Mouse (Mus musculus) CH12F3 (cell line): Measurements from ENCODE around the gene Gm49403.

Source experiments
- in situ Hi-C: fragments of 300-500 bp; cut with MboI; formaldehyde crosslinking; loops from 2 replicates; pipeline ENCODE4 v1.14.3; 2020; ENCODE audit warnings: low sequenced_read_pairs

Gene Gm49403

DNA sequence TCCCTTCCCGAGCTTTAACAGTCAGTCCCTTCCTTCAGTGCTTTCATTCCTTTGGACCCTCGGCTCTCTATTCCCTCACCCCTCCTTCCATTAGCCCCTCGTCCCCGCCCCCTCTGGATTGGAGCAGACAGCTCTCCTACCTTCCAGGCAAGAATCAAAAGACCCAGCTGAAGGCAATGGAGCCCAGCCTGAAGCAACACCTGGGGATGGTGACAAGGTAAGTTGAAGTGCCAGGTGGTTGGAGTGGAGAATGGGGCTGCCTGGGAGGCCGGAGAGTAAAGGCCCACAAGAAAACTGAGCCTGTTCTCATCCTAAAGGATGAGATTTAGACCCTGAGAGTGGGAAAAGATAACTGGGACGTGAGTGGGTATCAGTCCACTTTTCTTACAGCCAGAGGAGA is 24.8 kb downstream of the Gm49403 start:
- in situ Hi-C loops = no loop called here

DNA sequence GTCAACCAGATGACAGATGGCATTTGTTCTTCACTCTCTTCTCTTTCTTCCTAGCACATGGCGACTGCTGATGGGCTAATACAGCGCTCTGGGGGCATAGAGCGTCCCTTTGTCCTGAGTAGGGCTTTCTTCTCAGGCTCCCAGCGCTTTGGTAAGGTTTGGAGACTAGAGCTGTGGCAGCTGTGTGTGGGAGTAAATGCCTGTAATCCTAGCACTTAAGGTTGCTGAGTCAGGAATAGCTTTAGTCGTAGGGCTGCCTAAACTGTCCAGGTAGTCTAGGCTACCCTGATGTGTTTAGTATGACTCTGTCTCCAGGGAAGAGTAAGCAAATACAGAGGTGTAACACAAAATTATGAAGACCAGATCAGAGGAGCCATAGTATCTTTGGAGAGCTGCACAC is 28.1 kb downstream of the Gm49403 start:
- in situ Hi-C loops = no loop called here

DNA sequence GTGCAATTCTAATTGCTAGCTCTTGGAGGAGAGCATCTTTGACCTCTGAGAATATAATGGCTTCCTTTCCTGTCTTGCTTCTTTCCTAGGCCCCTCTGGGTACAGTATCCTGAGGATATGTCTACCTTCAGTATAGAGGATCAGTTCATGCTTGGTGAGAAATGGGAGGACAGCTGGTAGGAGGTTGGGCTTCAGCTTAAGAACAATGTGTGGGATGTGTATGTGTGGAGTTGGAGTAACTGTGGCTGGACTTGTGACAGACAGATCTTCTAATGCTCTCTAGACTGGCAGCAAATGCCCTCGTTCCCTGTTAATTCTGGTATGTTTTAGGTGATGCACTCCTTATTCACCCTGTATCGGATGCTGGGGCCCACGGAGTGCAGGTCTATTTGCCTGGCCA is 30.5 kb downstream of the Gm49403 start:
- in situ Hi-C loops = no loop called here

DNA sequence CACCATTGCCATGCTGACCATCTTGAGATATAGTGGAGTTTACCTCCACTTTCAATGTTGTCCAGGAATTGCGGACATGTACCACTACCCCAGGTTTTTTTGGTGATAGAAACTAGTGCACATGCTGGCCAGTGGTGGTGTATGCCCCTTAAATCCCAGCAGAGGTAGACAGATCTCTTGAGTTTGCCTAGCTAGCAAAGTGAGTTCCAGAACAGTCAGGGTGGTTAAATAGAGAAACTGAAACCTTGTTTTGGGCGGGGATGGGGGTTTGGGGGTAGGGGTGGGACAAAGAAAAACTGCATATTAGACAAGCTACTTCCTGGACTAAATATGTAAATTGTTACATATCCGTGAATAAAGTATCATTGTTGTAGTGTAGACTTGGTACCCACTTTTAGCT is 35.3 kb downstream of the Gm49403 start:
- in situ Hi-C loops = no loop called here

DNA sequence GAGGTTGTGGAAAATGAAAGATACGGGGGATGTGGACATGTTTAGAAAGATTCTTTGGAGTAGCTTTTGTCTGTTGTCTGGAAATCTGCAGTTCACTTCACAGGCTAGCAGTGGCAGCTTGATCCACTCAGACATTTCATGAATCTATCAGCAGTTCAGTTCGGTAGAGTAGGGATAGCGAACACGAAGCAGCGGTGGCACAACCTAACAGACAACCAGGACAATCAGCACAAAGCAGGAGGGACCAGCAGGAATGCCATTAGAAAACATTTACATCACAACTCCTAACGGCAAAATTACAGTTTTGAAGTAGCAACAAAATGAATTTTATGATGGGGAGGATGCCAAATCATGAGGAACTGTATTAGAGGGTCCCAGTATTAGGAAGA is 35.9 kb downstream of the Gm49403 start:
- in situ Hi-C loops = no loop called here

DNA sequence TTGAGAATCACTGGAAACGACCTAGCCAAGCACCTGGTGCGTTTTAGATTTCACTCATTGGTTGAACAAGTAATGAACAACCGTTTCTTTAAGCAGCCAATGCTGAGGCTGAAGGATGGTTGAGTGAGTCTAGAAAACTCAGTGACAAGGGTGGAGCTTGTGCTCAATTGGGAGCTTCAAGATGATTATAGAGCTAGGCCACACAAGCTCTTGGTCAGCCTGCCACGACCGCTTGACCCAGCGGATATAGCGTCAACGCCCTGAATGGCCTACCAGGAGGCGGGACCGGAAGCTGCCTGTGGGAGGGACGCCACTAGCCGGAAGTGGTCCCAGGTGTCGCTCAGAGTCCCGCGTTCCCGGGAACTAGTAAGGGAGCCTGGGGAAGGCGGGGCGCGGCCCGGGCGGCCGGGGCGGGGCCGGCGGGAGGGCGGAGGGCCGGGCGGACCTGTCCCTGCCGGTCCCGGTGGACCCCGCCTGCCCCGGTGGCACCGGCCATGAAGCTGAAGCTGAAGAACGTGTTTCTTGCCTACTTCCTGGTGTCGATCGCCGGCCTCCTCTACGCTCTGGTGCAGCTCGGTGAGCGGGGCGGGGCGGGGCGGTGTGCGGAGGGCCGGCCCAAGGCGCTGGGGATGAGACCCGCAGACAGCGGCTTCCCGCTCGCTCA is 36.5 kb downstream of the Gm49403 start, which contains the start of gene B3gat3:
TSS of gene B3gat3 (plus strand) at position 302 of the 664 bp plus-strand sequence.
- in situ Hi-C loops = no loop called here

DNA sequence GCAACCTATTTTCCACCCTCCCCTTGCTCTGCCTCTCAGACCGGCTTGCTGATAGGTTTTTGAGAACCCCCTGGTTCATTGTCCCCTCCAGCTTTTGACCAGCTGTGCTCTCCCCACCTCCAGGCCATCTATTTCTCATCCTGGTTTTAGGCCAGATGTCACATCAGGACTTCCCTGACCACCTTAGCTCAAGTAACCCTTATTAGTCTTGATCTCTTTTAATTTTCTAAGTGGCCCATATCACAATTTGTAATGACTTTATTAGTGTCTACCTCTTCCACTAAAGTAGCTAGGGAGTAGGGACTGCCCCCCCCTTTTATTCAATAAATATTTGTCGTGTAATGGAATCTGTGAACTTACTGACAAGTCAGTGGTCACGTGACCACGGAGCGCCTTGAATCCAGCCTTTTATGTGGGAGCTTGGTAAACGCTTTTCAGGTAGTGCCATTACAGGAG is 37.1 kb downstream of the Gm49403 start:
- in situ Hi-C loops = no loop called here

DNA sequence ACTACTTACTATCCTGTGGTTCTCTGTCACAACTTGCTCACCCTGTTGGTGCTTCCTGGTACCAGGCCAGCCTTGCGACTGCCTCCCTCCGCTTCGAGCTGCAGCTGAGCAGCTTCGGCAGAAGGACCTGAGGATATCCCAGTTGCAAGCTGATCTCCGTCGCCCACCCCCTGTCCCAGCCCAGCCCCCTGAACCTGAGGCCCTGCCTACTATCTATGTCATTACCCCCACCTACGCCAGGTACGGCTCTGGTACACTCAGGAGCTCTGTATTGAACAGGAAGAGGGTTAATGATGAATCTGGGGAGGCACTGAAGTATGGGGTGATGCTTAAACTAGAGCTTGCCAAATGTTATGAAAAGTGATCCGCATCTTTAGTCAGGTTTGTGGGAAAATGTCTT is 38.0 kb downstream of the Gm49403 start:
- in situ Hi-C loops = no loop called here

DNA sequence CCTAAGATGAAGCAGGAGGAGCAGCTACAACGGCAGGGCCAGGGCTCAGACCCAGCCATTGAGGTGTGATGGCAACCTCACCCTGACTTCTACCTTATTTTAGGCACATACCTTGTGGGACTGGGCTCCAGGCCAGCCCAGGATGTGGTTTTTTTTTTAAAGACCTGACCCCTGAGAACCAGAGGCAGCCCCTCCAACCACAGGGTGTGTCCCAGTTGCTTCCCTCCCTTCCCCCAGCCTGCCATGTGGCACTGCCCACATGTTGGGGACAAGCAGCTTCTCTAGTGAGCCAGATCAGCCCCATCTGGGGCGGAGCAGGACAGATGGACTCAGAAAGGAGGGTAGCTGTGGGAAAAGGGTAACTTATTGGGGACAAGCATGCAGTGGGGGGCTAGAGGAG is 43.0 kb downstream of the Gm49403 start:
- in situ Hi-C loops = no loop called here

DNA sequence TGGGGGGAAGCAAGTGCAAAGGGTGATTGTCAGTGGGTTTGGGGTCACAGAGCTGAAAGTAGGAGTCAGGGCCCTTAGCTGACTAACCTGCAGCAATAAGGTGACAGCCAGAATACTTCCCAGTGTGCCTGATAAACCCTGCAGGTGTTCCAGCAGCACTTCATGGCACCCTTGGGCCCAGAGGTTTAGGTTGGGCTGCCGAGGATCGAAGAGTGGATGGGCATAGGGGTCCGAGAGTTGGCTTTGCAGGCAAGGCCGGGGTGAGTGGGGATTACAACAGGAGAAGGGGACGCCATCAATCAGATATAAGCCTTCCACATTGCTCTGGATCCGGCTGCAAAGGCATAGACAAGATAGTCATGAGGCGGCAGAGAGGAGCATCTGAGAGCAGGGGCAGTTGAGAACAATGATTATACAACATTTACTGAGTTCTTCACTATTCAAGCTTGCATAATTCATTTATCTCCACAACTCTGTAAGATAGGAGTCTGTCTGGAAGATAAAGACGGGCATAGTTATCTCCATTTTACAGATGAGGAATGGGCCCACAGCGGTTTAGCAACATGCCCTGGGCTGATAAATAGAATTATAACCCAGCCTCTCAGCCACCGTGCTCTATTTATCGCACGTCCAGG is 44.3 kb downstream of the Gm49403 start:
- in situ Hi-C loops = no loop called here

DNA sequence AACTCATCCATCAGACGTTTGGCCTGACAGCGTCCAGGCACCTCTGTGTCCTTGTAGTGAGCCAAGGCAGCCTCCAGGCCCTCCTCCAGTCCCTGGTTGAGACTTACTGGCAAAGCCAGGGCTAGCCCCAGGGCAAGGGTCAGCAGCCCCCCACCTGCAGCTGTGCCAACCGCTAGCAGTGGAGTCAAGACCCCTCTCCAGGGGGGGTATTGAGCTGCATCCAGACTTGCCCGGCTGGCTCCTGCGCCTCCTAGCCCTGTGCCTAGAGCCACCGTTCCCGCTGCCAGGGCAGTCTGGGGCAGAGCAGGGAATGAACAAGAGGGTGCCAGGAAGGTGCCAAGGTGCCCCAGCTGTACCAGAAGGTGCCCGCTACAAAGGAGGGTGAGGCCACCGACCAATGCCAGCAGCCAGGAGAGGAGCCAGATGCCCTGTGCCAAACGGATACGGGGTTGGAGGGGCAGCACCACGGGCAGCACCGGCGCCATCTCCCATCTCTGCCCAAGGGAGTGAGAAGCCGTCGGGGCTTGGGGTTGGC is 45.0 kb downstream of the Gm49403 start:
- in situ Hi-C loops = no loop called here

DNA sequence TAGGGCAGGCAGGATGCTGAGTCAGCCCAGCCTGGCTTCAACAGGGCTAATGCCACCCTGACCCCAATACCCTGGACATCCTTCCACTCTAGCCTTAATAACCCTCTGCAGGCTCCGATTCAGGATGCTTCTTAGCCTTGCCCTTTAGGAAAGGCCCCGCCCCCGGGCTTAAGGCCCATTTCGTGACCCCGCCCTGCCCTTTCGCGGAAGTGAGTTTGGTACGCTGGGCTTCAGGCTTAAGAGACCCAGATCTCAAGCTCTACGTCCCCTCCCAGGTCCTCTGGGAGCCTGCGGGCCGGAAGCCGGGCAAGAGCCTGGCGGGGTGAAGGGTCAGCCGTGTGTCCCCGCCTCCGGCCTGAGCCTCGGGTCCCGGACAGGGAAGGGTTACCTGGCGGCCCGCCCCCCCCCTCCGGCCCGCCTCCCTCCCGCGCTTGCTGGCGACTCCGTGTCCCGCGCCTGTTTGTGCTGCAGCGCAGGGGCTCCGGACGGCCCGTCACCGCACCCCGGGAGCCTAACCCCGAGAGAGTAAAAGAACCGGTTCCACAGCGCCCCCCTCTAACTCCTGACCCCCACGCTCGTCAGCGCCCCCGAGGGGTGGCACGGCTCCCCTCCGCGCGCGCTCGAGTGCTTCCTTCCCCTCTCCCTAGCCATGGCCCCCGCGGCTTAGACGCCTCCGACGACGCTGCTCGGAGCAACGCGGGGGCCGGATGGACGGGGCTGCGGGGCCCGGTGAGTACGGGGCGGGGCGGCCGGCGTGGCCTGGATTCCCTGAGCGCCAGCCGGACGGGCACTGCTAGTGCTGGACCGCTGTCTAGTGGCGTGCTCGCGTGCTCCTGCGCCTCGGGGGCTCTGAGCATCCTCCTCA is 45.7 kb downstream of the Gm49403 start, which contains the start of the genes Rom1 and Eml3:
TSS of gene Rom1 (minus strand) at position 133 of the 865 bp plus-strand sequence.
TSS of gene Eml3 (plus strand) at position 329 of the 865 bp plus-strand sequence.
- in situ Hi-C loops = no loop called here

DNA sequence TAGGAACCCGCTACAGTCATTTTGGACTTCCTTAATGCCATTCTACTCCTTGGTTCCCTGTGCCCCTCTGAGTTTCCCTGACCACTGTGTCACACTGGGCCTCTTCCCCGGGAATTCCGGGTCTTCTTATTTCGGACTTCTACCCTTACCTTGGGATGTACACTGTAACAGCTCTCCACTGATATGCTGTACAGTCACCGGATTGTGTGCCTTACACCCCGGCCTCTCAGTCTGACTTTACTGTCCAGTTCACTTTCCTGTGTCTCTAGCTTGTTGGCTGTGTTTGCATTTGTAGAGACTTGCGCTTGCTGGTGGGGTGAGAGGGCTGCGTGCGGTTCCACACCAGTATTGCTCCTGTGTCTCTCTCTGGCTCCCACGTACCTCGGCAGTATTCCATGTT is 46.4 kb downstream of the Gm49403 start:
- in situ Hi-C loops = no loop called here

DNA sequence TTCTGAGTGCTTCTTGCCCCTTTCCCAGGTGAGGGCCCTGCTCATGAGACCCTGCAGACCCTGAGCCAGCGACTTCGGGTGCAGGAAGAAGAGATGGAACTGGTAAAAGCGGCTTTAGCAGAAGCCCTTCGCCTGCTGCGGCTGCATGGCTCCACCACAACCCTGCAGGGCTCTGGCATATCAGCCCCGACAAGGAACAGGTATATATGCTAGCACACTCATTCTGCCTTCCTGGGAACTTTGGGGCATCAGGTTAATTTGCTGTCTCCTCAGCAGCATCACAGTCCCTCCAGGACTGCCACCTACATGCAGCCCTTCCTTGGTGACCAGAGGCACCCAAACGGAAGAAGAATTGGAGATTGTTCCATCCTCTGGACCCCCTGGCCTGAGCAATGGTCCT is 47.0 kb downstream of the Gm49403 start:
- in situ Hi-C loops = no loop called here

DNA sequence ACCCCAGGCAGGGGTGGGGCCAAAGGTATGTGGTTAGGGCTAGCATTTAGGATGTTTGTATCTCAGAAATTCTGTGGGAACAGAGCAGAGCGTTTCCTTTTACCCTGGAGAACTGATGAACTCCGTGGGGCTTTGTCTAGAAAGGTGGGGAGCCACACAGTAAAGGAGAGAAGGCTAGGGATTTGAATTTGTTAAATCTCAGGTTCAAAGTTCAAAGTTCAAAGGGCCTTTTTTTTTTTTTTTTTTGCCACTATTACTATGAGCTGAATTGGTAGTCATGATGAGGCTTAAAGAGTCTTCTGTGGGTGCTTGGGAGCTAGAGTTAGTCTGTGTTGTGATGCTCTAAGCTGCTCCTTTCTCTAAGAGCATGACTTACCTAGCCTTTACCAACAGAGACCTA is 53.0 kb downstream of the Gm49403 start:
- in situ Hi-C loops = no loop called here
